Mouse (Mus musculus): Measurements from ENCODE around the gene Prrc2a. TPM values are rescaled to one million over a fixed set of nuclear protein-coding genes. Genes with fewer than 3 reads are reported as not detected.

Gene Prrc2a
- 100 to 1,000 TPM; 195 to 211 TPM for total RNA-seq (2021)

GRCm38 (mm10) chr17:35164568-35165450, at the start of gene Prrc2a:
Gene Prrc2a (minus strand): TSS chr17:35164897.
- DNase-seq: peak; percentile 99
- intact Hi-C loops (cut with DNase I): loop anchor here (5.0 kb wide), 1 partner anchor 38 kb away; the partner anchor contains the start of gene D17H6S53E

- intact Hi-C loops (cut with DNase I): no loop called here
These were observed 48.4 kb upstream of the Prrc2a start for GRCm38 (mm10) chr17:35213071-35213470.

GRCm38 (mm10) chr17:35210593-35210992, 45.9 kb upstream of the Prrc2a start:
- DNase-seq: no peak
- intact Hi-C loops (cut with DNase I): no loop called here

More at GRCm38 (mm10) chr17:35213071-35213470, 48.4 kb upstream of the Prrc2a start:
- no peak for DNase-seq

GRCm38 (mm10) chr17:35209785-35210535, 45.3 kb upstream of the Prrc2a start:
- peak; percentile 21 to 44 for DNase-seq
- intact Hi-C loops (cut with DNase I): no loop called here

- intact Hi-C loops (cut with DNase I): no loop called here
- no peak for DNase-seq
These were observed 40.7 kb upstream of the Prrc2a start for GRCm38 (mm10) chr17:35205380-35205769.

GRCm38 (mm10) chr17:35204494-35205379, 40.0 kb upstream of the Prrc2a start, which contains the start of gene Lta:
Gene Lta (minus strand): TSS chr17:35205351.
- intact Hi-C loops (cut with DNase I): no loop called here
- DNase-seq: no peak

GRCm38 (mm10) chr17:35202442-35202841, 37.7 kb upstream of the Prrc2a start:
- DNase-seq: no peak
- intact Hi-C loops (cut with DNase I): no loop called here

- intact Hi-C loops (cut with DNase I): loop anchor here (2.0 kb wide), 1 partner anchor 17 kb away; no protein-coding TSS in a partner anchor
- DNase-seq: peak; percentile 70 to 71
These were observed 37.1 kb upstream of the Prrc2a start, which contains the start of gene Tnf for GRCm38 (mm10) chr17:35201787-35202186. Gene Tnf (minus strand): TSS chr17:35202007.

- intact Hi-C loops (cut with DNase I): loop anchor here (2.0 kb wide), 1 partner anchor 18 kb away; no protein-coding TSS in a partner anchor
- no peak for DNase-seq
These were observed 36.4 kb upstream of the Prrc2a start for GRCm38 (mm10) chr17:35201128-35201527.

GRCm38 (mm10) chr17:35200398-35200797, 35.7 kb upstream of the Prrc2a start:
- peak; percentile 27 for DNase-seq
- intact Hi-C loops (cut with DNase I): loop anchor here (2.0 kb wide), 1 partner anchor 18 kb away; no protein-coding TSS in a partner anchor

- DNase-seq: no peak
- intact Hi-C loops (cut with DNase I): no loop called here
These were observed 34.2 kb upstream of the Prrc2a start for GRCm38 (mm10) chr17:35198946-35199345.

- intact Hi-C loops (cut with DNase I): no loop called here
- DNase-seq: no peak
These were observed 33.3 kb upstream of the Prrc2a start for GRCm38 (mm10) chr17:35198029-35198428.

GRCm38 (mm10) chr17:35197126-35197525, 32.4 kb upstream of the Prrc2a start:
- intact Hi-C loops (cut with DNase I): no loop called here

GRCm38 (mm10) chr17:35196321-35196641, 31.6 kb upstream of the Prrc2a start:
- intact Hi-C loops (cut with DNase I): no loop called here
- DNase-seq: no peak

More at GRCm38 (mm10) chr17:35197126-35197525, 32.4 kb upstream of the Prrc2a start:
- DNase-seq: no peak

- intact Hi-C loops (cut with DNase I): loop anchor here (2.0 kb wide), 2 partner anchors 17 to 31 kb away; no protein-coding TSS in a partner anchor
- peak; percentile 85 for DNase-seq
These were observed 31.1 kb upstream of the Prrc2a start for GRCm38 (mm10) chr17:35195631-35196320.

GRCm38 (mm10) chr17:35194844-35195630, 30.3 kb upstream of the Prrc2a start:
- intact Hi-C loops (cut with DNase I): loop anchor here (2.0 kb wide), 2 partner anchors 16 to 32 kb away; no protein-coding TSS in a partner anchor
- no peak for DNase-seq

GRCm38 (mm10) chr17:35193881-35194843, 29.5 kb upstream of the Prrc2a start, which contains the start of gene Ltb:
Gene Ltb (plus strand): TSS chr17:35194439.
- intact Hi-C loops (cut with DNase I): loop anchor here (2.0 kb wide), 2 partner anchors 15 to 33 kb away; no protein-coding TSS in a partner anchor
- DNase-seq: no peak

Data from heart, postnatal 10 days (tissue).